ENCODE assay signal across 19 mouse cellular contexts in genomic region chr14:122459332-122459731, GRCm38 (mm10). TPM values are rescaled to one million over a fixed set of nuclear protein-coding genes. Genes with fewer than 3 reads are reported as not detected.
A peak's percentile ranks its signal among the peaks of the same experiment; 100 is the strongest.
DNase-seq lines count a peak whose midpoint lies in the region; ATAC-seq and TF ChIP-seq lines count a peak whose summit lies in the region.
"Not testable (repeated sequence)": the region's sequence is repeated elsewhere in the genome, so short reads cannot be mapped to it uniquely, and the experiment has no call there.
"Had no signal": no experiment of that assay in that cellular context is flagged by ENCODE, and none has a peak within 500 bp of the region (broad histone marks: within the 10 kb centered on the region; RNA-seq: fewer than 3 reads in every experiment).

No protein-coding gene starts in this region.

- WGBS in forebrain, embryonic 12.5 days, result 66% methylated on average over 12 of the region's 12 CpGs
- WGBS in hindbrain, embryonic 10.5 days, result 69% methylated on average over 12 of the region's 12 CpGs
- 42% methylated on average over 7 of the region's 12 CpGs for WGBS in hindbrain, embryonic 14.5 days
- 67% methylated on average over 12 of the region's 12 CpGs for WGBS in midbrain, embryonic 13.5 days

- H3K27me3 ChIP-seq in forebrain, embryonic 12.5 days, result peaks cover 40% of the 10 kb centered on the region
- H3K27me3 ChIP-seq in hindbrain, embryonic 10.5 days (ENCODE audit: insufficient read depth, poor library complexity, severe bottlenecking), result peaks cover 78% of the 10 kb centered on the region
- peaks cover 67% of the 10 kb centered on the region for H3K27me3 ChIP-seq in hindbrain, embryonic 14.5 days (ENCODE audit: control insufficient read depth, insufficient read depth, low read length)
- H3K27me3 ChIP-seq in midbrain, embryonic 13.5 days, result peaks cover 73% of the 10 kb centered on the region

- peak; percentile 36 for DNase-seq in cerebellum, adult 8-10 months
- peak; percentile 46 to 64 for DNase-seq in cerebellum, postnatal 14 days
- not testable (repeated sequence) for DNase-seq in hindbrain, embryonic 10.5 days (ENCODE audit: low spot score); hindbrain, embryonic 14.5 days (ENCODE audit: low spot score); layer of hippocampus, adult 2 months (ENCODE audit: low spot score in 2 of 2)

- H3K4me3 ChIP-seq in forebrain, embryonic 12.5 days (replicated peaks); hindbrain, embryonic 14.5 days (replicated peaks; ENCODE audit: low read length); layer of hippocampus, adult 2 months: not testable (repeated sequence)
- H3K4me3 ChIP-seq in hindbrain, embryonic 10.5 days, result peak overlapping the region; percentile 72
- H3K4me3 ChIP-seq in midbrain, embryonic 13.5 days (replicated peaks), result peak overlapping the region; percentile 30

- H3K4me2 ChIP-seq in forebrain, embryonic 12.5 days, result peak overlapping the region; percentile 51
- peak overlapping the region; percentile 64 for H3K4me2 ChIP-seq in hindbrain, embryonic 14.5 days (replicated peaks)
- peak overlapping the region; percentile 47 for H3K4me2 ChIP-seq in midbrain, embryonic 13.5 days (replicated peaks)

- TF ChIP-seq CTCF in layer of hippocampus, adult 2 months (conservative IDR thresholded peaks at IDR 0.05), result not testable (repeated sequence)

- H3K27ac ChIP-seq in forebrain, embryonic 12.5 days; hindbrain, embryonic 10.5 days; hindbrain, embryonic 14.5 days; midbrain, embryonic 13.5 days: not testable (repeated sequence)
- 0 out of 2 replicates have a peak overlapping the region, but pooled peaks have one; percentile 82 for H3K27ac ChIP-seq in layer of hippocampus, adult 2 months

- not testable (repeated sequence) for H3K9me3 ChIP-seq in forebrain, embryonic 12.5 days; hindbrain, embryonic 10.5 days; hindbrain, embryonic 14.5 days (ENCODE audit: control insufficient read depth, low read length); midbrain, embryonic 13.5 days

- peaks cover 40% of the 10 kb centered on the region for H3K4me1 ChIP-seq in forebrain, embryonic 12.5 days
- peaks cover 55% of the 10 kb centered on the region for H3K4me1 ChIP-seq in hindbrain, embryonic 10.5 days (replicated peaks)
- H3K4me1 ChIP-seq in hindbrain, embryonic 14.5 days (replicated peaks; ENCODE audit: control insufficient read depth, insufficient read depth, low read length), result not testable (repeated sequence)
- peaks cover 27% of the 10 kb centered on the region for H3K4me1 ChIP-seq in midbrain, embryonic 13.5 days (replicated peaks)

- peak overlapping the region; percentile 61; the same call in 1 of the 2 replicates for H3K9ac ChIP-seq in forebrain, embryonic 12.5 days
- peak overlapping the region; percentile 58; the same call in 1 of the 2 replicates for H3K9ac ChIP-seq in hindbrain, embryonic 14.5 days
- peak overlapping the region; percentile 64; the same call in 1 of the 2 replicates for H3K9ac ChIP-seq in midbrain, embryonic 13.5 days (replicated peaks)

- ATAC-seq in forebrain, embryonic 12.5 days (ENCODE audit: low FRiP score); hindbrain, embryonic 14.5 days (ENCODE audit: low FRiP score); midbrain, embryonic 13.5 days: not testable (repeated sequence)

- not testable (repeated sequence) for H3K36me3 ChIP-seq in forebrain, embryonic 12.5 days (replicated peaks); hindbrain, embryonic 10.5 days; hindbrain, embryonic 14.5 days (replicated peaks; ENCODE audit: control insufficient read depth, insufficient read depth); midbrain, embryonic 13.5 days

RNA-seq across cellular contexts. Expression of gene Zic5, which starts 6.1 kb away (rescaled TPM):
- polyA plus RNA-seq in forebrain, embryonic 12.5 days (2016; fragmentation: Nextera tagmentation; extraction: Ambion mirVana), result 18.6 and 25.8 TPM in 2 replicates
- polyA plus RNA-seq in hindbrain, embryonic 10.5 days (2016; fragmentation: Nextera tagmentation; extraction: Ambion mirVana), result 16.5 and 20.3 TPM in 2 replicates
- 11.6 and 14.0 TPM in 2 replicates for polyA plus RNA-seq in hindbrain, embryonic 14.5 days (2014; fragmentation: Nextera tagmentation; extraction: Ambion mirVana)
- 1 to 10 TPM; 3.9 to 4.4 TPM for total RNA-seq in layer of hippocampus, adult 2 months (2021)
- 15.5 and 16.7 TPM in 2 replicates for polyA plus RNA-seq in midbrain, embryonic 13.5 days (2015; fragmentation: Nextera tagmentation; extraction: Ambion mirVana)
- total RNA-seq: adrenal gland, adult 2 months; adrenal gland, postnatal 25 days; gastrocnemius, adult 8-10 months; gastrocnemius, postnatal 36 days; heart, postnatal 36 days had no signal
- polyA plus RNA-seq: heart, embryonic 13.5 days; heart, postnatal 0 days; intestine, embryonic 16.5 days; kidney, adult 2 months had no signal

RNA-seq across cellular contexts. Expression of gene Gm5089, which starts 8.4 kb away (rescaled TPM):
- 1.6 and 2.1 TPM in 2 replicates for polyA plus RNA-seq in forebrain, embryonic 12.5 days (2016; fragmentation: Nextera tagmentation; extraction: Ambion mirVana)
- polyA plus RNA-seq in hindbrain, embryonic 10.5 days (2016; fragmentation: Nextera tagmentation; extraction: Ambion mirVana), result 1.9 and 2.4 TPM in 2 replicates
- 0.50 and 1.2 TPM in 2 replicates for polyA plus RNA-seq in hindbrain, embryonic 14.5 days (2014; fragmentation: Nextera tagmentation; extraction: Ambion mirVana)
- total RNA-seq in layer of hippocampus, adult 2 months (2021), result under 1 TPM; 0.17 to 0.36 TPM
- 1.1 and 2.3 TPM in 2 replicates for polyA plus RNA-seq in midbrain, embryonic 13.5 days (2015; fragmentation: Nextera tagmentation; extraction: Ambion mirVana)
- total RNA-seq: adrenal gland, adult 2 months; adrenal gland, postnatal 25 days; gastrocnemius, adult 8-10 months; gastrocnemius, postnatal 36 days; heart, postnatal 36 days had no signal
- polyA plus RNA-seq: adrenal gland, adult 2 months; embryonic facial prominence, embryonic 14.5 days; heart, embryonic 13.5 days; heart, postnatal 0 days; intestine, embryonic 16.5 days; kidney, adult 2 months had no signal

RNA-seq across cellular contexts. Expression of gene Zic2, which starts 15.9 kb away (rescaled TPM):
- 12.7 and 16.3 TPM in 2 replicates for polyA plus RNA-seq in forebrain, embryonic 12.5 days (2016; fragmentation: Nextera tagmentation; extraction: Ambion mirVana)
- 7.2 and 10.1 TPM in 2 replicates for polyA plus RNA-seq in hindbrain, embryonic 10.5 days (2016; fragmentation: Nextera tagmentation; extraction: Ambion mirVana)
- 10.6 and 11.4 TPM in 2 replicates for polyA plus RNA-seq in hindbrain, embryonic 14.5 days (2014; fragmentation: Nextera tagmentation; extraction: Ambion mirVana)
- total RNA-seq in layer of hippocampus, adult 2 months (2021), result 10 to 100 TPM; 17.7 to 21.9 TPM
- 10.3 and 10.7 TPM in 2 replicates for polyA plus RNA-seq in midbrain, embryonic 13.5 days (2015; fragmentation: Nextera tagmentation; extraction: Ambion mirVana)
- total RNA-seq: adrenal gland, adult 2 months; adrenal gland, postnatal 25 days; gastrocnemius, adult 8-10 months; gastrocnemius, postnatal 36 days; heart, postnatal 36 days had no signal
- polyA plus RNA-seq: heart, embryonic 13.5 days; heart, postnatal 0 days; intestine, embryonic 16.5 days; kidney, adult 2 months; kidney, embryonic 15.5 days had no signal

RNA-seq across cellular contexts. Expression of gene Gm10837, which starts 31.1 kb away (rescaled TPM):
- 0.36 and 0.59 TPM in 2 replicates for polyA plus RNA-seq in forebrain, embryonic 12.5 days (2016; fragmentation: Nextera tagmentation; extraction: Ambion mirVana)
- polyA plus RNA-seq in hindbrain, embryonic 10.5 days (2016; fragmentation: Nextera tagmentation; extraction: Ambion mirVana), result 0.24 and 0.29 TPM in 2 replicates
- 0.31 and 0.95 TPM in 2 replicates for polyA plus RNA-seq in hindbrain, embryonic 14.5 days (2014; fragmentation: Nextera tagmentation; extraction: Ambion mirVana)
- total RNA-seq in layer of hippocampus, adult 2 months (2021), result not detected
- 0.43 and 0.73 TPM in 2 replicates for polyA plus RNA-seq in midbrain, embryonic 13.5 days (2015; fragmentation: Nextera tagmentation; extraction: Ambion mirVana)
- total RNA-seq: adrenal gland, adult 2 months; adrenal gland, postnatal 25 days; ES-E14; gastrocnemius, adult 8-10 months; gastrocnemius, postnatal 36 days; heart, postnatal 36 days had no signal
- polyA plus RNA-seq: adrenal gland, adult 2 months; heart, postnatal 0 days; intestine, embryonic 16.5 days; kidney, adult 2 months; kidney, embryonic 15.5 days had no signal
